Mouse (Mus musculus): ENCODE results near the gene Gm15517. TPM values are rescaled to one million over a fixed set of nuclear protein-coding genes. Genes with fewer than 3 reads are reported as not detected.
"Not testable (repeated sequence)": the region's sequence is repeated elsewhere in the genome, so short reads cannot be mapped to it uniquely, and the experiment has no call there.

Gm15517 gene
- total RNA-seq (2014; rRNA removed) = not detected in 2 replicates
- polyA plus RNA-seq (2012; rRNA removed) = not detected in 2 replicates

DNA sequence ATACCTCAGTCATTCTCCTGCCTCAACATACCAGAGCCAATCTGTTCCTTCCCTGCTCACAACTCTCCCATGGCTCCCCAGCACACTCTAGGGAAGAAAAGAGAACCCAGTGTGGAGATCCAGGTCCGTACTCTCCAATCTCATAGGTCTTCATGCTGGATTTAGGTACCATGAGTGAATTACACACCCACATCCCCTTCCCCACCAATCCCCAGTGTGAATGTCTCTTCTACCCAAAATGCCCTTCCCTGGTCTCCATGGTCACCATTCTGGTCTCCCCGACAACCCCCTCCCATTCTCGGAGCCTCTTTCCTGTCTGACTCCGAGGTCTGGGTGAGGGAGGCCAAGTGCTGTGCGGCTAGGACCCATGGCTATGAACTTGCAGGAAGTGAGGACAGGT lies at the start of gene Gm15517:
TSS of gene Gm15517 (plus strand) at position 301 of the 400 bp plus-strand sequence.
- DNase-seq (ENCODE audit: extremely low read depth, low read depth, low spot score) = no peak
- Histone ChIP-seq H3K79me2 (ENCODE audit: control insufficient read depth, insufficient read depth, low read length) (no peaks in the 10 kb centered on the region), H3K36me3 (ENCODE audit: control insufficient read depth, insufficient read depth, low read length) (no peaks in the 10 kb centered on the region), H3K27me3 (ENCODE audit: control insufficient read depth, insufficient read depth, low read length) (no peaks in the 10 kb centered on the region), H3K9ac (ENCODE audit: low read depth, low read length) (no peak within 1 kb of the TSS), H3K4me3 (ENCODE audit: insufficient read depth, low read depth, low read length) (no peak within 1 kb of the TSS), H3K4me1 (ENCODE audit: control insufficient read depth, insufficient read depth, low read length) (no peaks in the 10 kb centered on the region), H3K27ac (replicated peaks; ENCODE audit: insufficient read depth, low read depth, low read length) (no peak within 1 kb of the TSS)
- no peak for TF ChIP-seq POLR2A (IDR thresholded peaks at IDR 0.05; ENCODE audit: extremely low read depth, insufficient read depth, low read length)
- TF ChIP-seq CTCF (IDR thresholded peaks at IDR 0.05; ENCODE audit: low read depth, low read length) = no peak
- 77% methylated on average over 5 of the region's 5 CpGs for WGBS

DNA sequence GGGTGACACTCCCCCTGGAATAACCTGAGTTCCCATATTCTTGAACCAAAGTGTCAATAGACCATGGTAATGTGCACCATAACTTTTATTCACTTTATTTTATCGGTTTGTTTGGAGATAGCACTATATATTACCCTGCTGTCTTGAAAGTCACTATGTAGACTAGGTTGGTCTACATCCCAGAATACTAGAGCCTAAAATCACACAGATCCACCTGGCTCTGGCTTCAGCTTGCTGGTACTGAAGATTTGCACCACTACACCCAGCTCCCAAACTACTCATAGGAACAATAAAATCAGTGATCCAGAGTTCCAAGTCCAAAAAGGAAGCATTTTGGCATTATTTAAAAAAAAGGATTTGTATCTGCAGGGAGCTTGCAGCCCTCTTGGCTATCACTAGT lies 45.6 kb upstream of the Gm15517 start, which contains the start of gene Klk1b5:
TSS of gene Klk1b5 (plus strand) at position 301 of the 400 bp plus-strand sequence.
- TF ChIP-seq POLR2A (IDR thresholded peaks at IDR 0.05; ENCODE audit: extremely low read depth, insufficient read depth, low read length) (no peak), CTCF (IDR thresholded peaks at IDR 0.05; ENCODE audit: low read depth, low read length) (no peak)
- 88% methylated on average over 1 of the region's 1 CpGs for WGBS
- no peaks in the 10 kb centered on the region for H3K79me2 ChIP-seq (ENCODE audit: control insufficient read depth, insufficient read depth, low read length)
- no peak for DNase-seq (ENCODE audit: extremely low read depth, low read depth, low spot score)
- no peaks in the 10 kb centered on the region for H3K4me1 ChIP-seq (ENCODE audit: control insufficient read depth, insufficient read depth, low read length)
- H3K27me3 ChIP-seq (ENCODE audit: control insufficient read depth, insufficient read depth, low read length) = no peaks in the 10 kb centered on the region
- no peak within 1 kb of the TSS for H3K4me3 ChIP-seq (ENCODE audit: insufficient read depth, low read depth, low read length)
- H3K27ac ChIP-seq (replicated peaks; ENCODE audit: insufficient read depth, low read depth, low read length) = no peak within 1 kb of the TSS
- no peaks in the 10 kb centered on the region for H3K36me3 ChIP-seq (ENCODE audit: control insufficient read depth, insufficient read depth, low read length)
- no peak within 1 kb of the TSS for H3K9ac ChIP-seq (ENCODE audit: low read depth, low read length)

DNA sequence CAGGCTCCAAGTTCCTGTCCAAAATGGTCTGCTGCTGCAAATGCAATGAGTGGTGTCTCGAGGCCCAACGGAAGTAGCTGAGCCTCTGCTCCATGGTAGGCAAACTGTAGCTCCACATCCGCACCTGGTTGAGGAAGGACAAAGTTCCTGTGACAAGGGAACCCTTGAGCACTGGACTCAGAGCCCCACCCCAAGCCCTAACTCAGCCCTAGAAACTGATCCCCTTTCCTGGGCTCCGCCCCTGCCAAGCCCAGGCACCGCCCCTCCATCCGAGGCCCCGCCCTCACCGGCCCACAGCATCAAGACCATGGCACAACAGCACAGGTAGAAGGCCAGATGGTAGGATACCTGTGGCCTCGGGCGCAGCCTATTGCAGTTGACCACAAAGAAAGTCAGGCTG lies 39.6 kb upstream of the Gm15517 start:
- H3K4me3 ChIP-seq (ENCODE audit: insufficient read depth, low read depth, low read length); H3K36me3 ChIP-seq (ENCODE audit: control insufficient read depth, insufficient read depth, low read length); H3K27me3 ChIP-seq (ENCODE audit: control insufficient read depth, insufficient read depth, low read length); DNase-seq (ENCODE audit: extremely low read depth, low read depth, low spot score); H3K27ac ChIP-seq (replicated peaks; ENCODE audit: insufficient read depth, low read depth, low read length); H3K4me1 ChIP-seq (ENCODE audit: control insufficient read depth, insufficient read depth, low read length); H3K9ac ChIP-seq (ENCODE audit: low read depth, low read length); H3K79me2 ChIP-seq (ENCODE audit: control insufficient read depth, insufficient read depth, low read length): not testable (repeated sequence)
- WGBS = 84% methylated on average over 9 of the region's 10 CpGs

DNA sequence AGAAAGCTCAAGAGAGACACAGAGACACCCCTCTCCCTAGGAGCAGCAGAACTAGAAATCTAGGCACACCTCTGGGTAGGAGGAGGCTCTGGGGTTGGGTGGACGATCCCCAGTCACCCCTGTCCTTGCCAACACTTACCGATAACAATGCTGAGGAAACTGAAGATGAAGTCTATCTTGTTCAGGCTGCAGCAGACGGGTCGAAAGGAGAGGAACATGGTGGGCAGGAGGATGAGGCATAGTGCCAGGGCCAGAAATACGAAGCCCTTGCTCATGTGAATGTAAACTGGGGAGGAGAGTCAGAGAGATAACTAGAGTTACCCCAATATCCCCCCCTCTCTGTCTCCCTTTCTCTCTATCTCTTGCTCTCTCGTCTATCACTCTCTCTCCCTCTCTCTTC lies 38.9 kb upstream of the Gm15517 start:
- 75% methylated on average over 6 of the region's 6 CpGs for WGBS

DNA sequence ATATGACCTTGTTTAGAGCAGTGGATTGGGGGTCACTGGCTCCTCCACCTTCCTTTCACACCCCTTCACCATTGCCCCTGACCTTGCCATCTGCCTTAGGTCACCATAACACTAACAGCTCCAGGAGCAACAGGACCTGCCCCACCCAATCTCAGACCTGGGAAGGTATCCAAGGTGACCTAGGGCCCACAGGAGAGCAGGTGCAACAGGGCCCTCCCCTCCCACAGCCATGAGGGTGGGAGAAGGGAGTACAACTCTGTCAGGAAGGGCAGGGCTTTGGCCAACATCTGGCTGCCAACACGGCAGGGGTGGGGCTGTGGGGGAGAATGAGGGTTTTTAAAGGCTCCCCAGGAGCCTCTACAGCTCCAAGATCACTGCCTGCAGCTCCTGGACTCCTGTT lies 36.2 kb upstream of the Gm15517 start, which contains the start of gene Klk1:
TSS of gene Klk1 (plus strand) at position 285 of the 400 bp plus-strand sequence.
- no peak within 1 kb of the TSS for H3K9ac ChIP-seq (ENCODE audit: low read depth, low read length)
- H3K27ac ChIP-seq (replicated peaks; ENCODE audit: insufficient read depth, low read depth, low read length) = no peak within 1 kb of the TSS
- no peaks in the 10 kb centered on the region for H3K79me2 ChIP-seq (ENCODE audit: control insufficient read depth, insufficient read depth, low read length)
- WGBS = 50% methylated on average over 1 of the region's 1 CpGs
- H3K36me3 ChIP-seq (ENCODE audit: control insufficient read depth, insufficient read depth, low read length) = no peaks in the 10 kb centered on the region
- TF ChIP-seq CTCF (IDR thresholded peaks at IDR 0.05; ENCODE audit: low read depth, low read length) (no peak), POLR2A (IDR thresholded peaks at IDR 0.05; ENCODE audit: extremely low read depth, insufficient read depth, low read length) (no peak)
- no peaks in the 10 kb centered on the region for H3K27me3 ChIP-seq (ENCODE audit: control insufficient read depth, insufficient read depth, low read length)
- no peak within 1 kb of the TSS for H3K4me3 ChIP-seq (ENCODE audit: insufficient read depth, low read depth, low read length)
- H3K4me1 ChIP-seq (ENCODE audit: control insufficient read depth, insufficient read depth, low read length) = no peaks in the 10 kb centered on the region
- no peak for DNase-seq (ENCODE audit: extremely low read depth, low read depth, low spot score)

More for the DNA sequence above, 38.9 kb upstream of the Gm15517 start:
- not testable (repeated sequence) for H3K27me3 ChIP-seq (ENCODE audit: control insufficient read depth, insufficient read depth, low read length); H3K9ac ChIP-seq (ENCODE audit: low read depth, low read length); H3K4me1 ChIP-seq (ENCODE audit: control insufficient read depth, insufficient read depth, low read length); DNase-seq (ENCODE audit: extremely low read depth, low read depth, low spot score); H3K27ac ChIP-seq (replicated peaks; ENCODE audit: insufficient read depth, low read depth, low read length); H3K36me3 ChIP-seq (ENCODE audit: control insufficient read depth, insufficient read depth, low read length); H3K4me3 ChIP-seq (ENCODE audit: insufficient read depth, low read depth, low read length); H3K79me2 ChIP-seq (ENCODE audit: control insufficient read depth, insufficient read depth, low read length)

DNA sequence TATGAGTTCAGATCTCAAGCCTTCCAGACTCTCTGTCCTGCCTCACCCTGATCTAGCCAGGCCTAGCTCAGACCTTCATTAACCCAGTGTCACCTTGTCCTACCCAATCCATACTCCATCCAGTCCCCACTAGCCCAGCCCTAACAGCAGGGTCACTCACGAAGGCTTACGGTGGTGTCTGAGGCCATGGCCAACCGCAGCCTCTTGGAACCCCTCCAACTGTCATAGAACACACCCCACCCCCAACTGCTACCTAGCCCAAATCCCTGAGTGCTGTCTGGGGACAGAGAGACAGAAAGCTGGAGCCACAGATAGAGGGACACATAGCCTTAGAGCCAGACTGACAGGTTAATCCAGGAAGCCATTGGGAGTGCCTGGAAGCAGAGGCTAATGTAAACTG lies 25.3 kb upstream of the Gm15517 start, which contains the start of gene Gm36864:
TSS of gene Gm36864 (plus strand) at position 269 of the 400 bp plus-strand sequence.
- Histone ChIP-seq H3K27ac (replicated peaks; ENCODE audit: insufficient read depth, low read depth, low read length) (no peak within 1 kb of the TSS), H3K79me2 (ENCODE audit: control insufficient read depth, insufficient read depth, low read length) (no peaks in the 10 kb centered on the region), H3K4me1 (ENCODE audit: control insufficient read depth, insufficient read depth, low read length) (peaks cover 1% of the 10 kb centered on the region; the same call in 1 of the 2 replicates), H3K4me3 (ENCODE audit: insufficient read depth, low read depth, low read length) (no peak within 1 kb of the TSS), H3K27me3 (ENCODE audit: control insufficient read depth, insufficient read depth, low read length) (no peaks in the 10 kb centered on the region), H3K9ac (ENCODE audit: low read depth, low read length) (no peak within 1 kb of the TSS), H3K36me3 (ENCODE audit: control insufficient read depth, insufficient read depth, low read length) (no peaks in the 10 kb centered on the region)
- TF ChIP-seq POLR2A (IDR thresholded peaks at IDR 0.05; ENCODE audit: extremely low read depth, insufficient read depth, low read length) (no peak), CTCF (IDR thresholded peaks at IDR 0.05; ENCODE audit: low read depth, low read length) (no peak)
- 58% methylated on average over 3 of the region's 3 CpGs for WGBS
- DNase-seq (ENCODE audit: extremely low read depth, low read depth, low spot score) = no peak
